Mouse (Mus musculus): ENCODE results near the gene Kcnmb2. TPM values are rescaled to one million over a fixed set of nuclear protein-coding genes. Genes with fewer than 3 reads are reported as not detected.

Gene Kcnmb2
- polyA plus RNA-seq, 1 experiment from 2014 or later, result 3.7 TPM

DNA sequence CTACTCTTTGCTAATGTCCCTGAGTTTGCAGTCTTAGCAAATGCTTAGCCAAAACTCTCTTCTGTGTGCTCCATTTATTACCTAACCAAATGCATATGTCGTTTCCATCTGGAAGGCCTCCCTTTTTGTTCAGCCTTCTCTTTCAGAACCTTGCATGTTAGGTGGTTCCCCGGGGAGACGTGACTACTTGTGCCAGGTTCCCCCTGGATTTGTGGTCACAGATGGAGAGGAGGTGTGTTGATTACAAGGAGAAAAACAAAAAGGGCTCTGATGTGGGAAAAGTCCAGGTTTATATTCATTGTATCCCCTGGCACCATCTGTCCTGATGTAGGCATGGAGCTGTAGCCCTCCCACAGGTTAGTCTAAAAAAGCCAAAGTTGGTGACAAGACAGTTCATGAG is 141.5 kb downstream of the Kcnmb2 start:
- Histone ChIP-seq H3K9me3 (replicated peaks; ENCODE audit: control insufficient read depth, low read length) (no peaks in the 10 kb centered on the region), H3K4me1 (ENCODE audit: control insufficient read depth, insufficient read depth, low read length) (no peaks in the 10 kb centered on the region), H3K27me3 (replicated peaks; ENCODE audit: control insufficient read depth, insufficient read depth, low read length) (no peaks in the 10 kb centered on the region), H3K27ac (ENCODE audit: low read depth, low read length) (no peak overlapping the region), H3K4me2 (ENCODE audit: low read length) (no peak overlapping the region), H3K4me3 (ENCODE audit: low read depth, low read length) (no peak overlapping the region), H3K9ac (ENCODE audit: low read length) (no peak overlapping the region), H3K36me3 (ENCODE audit: control insufficient read depth, insufficient read depth, low read length) (no peaks in the 10 kb centered on the region)
- ATAC-seq (no peak), DNase-seq (ENCODE audit: low spot score) (peak; percentile 19)
- whole genome bisulfite sequencing, result 56% methylated on average over 3 of the region's 3 CpGs

DNA sequence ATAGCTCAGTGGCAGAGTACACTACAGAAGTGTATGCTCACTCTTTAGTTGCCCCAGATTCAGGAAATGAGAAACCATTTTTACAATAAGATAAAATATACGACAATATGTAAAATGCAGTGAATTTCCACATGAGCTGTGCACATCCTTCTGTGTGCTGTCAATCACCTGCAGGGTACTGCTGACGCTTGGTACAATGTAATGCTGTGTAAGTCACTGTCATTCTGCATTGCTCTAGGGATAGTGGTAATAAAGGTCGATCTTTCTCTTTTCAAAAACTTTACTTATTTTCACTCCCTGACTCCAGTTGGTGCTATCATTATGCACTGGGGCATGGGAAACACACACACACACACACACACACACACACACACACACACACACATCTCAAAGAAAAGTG is 146.5 kb downstream of the Kcnmb2 start:
- 84% methylated on average over 3 of the region's 3 CpGs for WGBS
- no peak for DNase-seq (ENCODE audit: low spot score)
- H3K4me2 ChIP-seq (ENCODE audit: low read length), result no peak overlapping the region
- no peak overlapping the region for H3K27ac ChIP-seq (ENCODE audit: low read depth, low read length)
- H3K36me3 ChIP-seq (ENCODE audit: control insufficient read depth, insufficient read depth, low read length), result no peaks in the 10 kb centered on the region
- ATAC-seq, result no peak
- no peaks in the 10 kb centered on the region for H3K9me3 ChIP-seq (replicated peaks; ENCODE audit: control insufficient read depth, low read length)
- H3K4me3 ChIP-seq (ENCODE audit: low read depth, low read length), result no peak overlapping the region
- H3K27me3 ChIP-seq (replicated peaks; ENCODE audit: control insufficient read depth, insufficient read depth, low read length), result no peaks in the 10 kb centered on the region
- H3K9ac ChIP-seq (ENCODE audit: low read length), result no peak overlapping the region
- H3K4me1 ChIP-seq (ENCODE audit: control insufficient read depth, insufficient read depth, low read length), result no peaks in the 10 kb centered on the region

DNA sequence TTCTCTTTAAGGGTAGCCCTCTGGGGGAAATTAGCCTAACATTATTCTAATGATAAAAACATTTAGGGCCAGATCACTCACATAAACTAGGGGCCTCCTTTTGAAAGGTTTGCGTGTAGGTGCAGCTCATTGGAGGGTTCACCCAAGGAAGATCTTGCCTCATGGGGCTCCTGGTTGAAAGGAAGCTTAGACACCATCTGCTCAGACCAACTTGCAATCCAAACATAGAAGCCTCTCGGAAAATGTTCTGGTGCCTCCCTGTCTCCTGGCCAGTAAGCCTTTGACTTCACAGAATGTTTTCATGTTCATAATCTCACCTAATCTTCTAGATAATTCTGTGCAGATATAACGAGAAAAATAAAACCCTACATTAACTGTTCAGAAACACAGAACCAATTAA is 150.3 kb downstream of the Kcnmb2 start:
- Histone ChIP-seq H3K9me3 (replicated peaks; ENCODE audit: control insufficient read depth, low read length) (no peaks in the 10 kb centered on the region), H3K27me3 (replicated peaks; ENCODE audit: control insufficient read depth, insufficient read depth, low read length) (no peaks in the 10 kb centered on the region), H3K4me2 (ENCODE audit: low read length) (no peak overlapping the region), H3K4me1 (ENCODE audit: control insufficient read depth, insufficient read depth, low read length) (no peaks in the 10 kb centered on the region), H3K36me3 (ENCODE audit: control insufficient read depth, insufficient read depth, low read length) (no peaks in the 10 kb centered on the region), H3K4me3 (ENCODE audit: low read depth, low read length) (no peak overlapping the region), H3K27ac (ENCODE audit: low read depth, low read length) (no peak overlapping the region), H3K9ac (ENCODE audit: low read length) (no peak overlapping the region)
- ATAC-seq, result no peak
- WGBS, result 79% methylated on average over 3 of the region's 3 CpGs
- no peak for DNase-seq (ENCODE audit: low spot score)

DNA sequence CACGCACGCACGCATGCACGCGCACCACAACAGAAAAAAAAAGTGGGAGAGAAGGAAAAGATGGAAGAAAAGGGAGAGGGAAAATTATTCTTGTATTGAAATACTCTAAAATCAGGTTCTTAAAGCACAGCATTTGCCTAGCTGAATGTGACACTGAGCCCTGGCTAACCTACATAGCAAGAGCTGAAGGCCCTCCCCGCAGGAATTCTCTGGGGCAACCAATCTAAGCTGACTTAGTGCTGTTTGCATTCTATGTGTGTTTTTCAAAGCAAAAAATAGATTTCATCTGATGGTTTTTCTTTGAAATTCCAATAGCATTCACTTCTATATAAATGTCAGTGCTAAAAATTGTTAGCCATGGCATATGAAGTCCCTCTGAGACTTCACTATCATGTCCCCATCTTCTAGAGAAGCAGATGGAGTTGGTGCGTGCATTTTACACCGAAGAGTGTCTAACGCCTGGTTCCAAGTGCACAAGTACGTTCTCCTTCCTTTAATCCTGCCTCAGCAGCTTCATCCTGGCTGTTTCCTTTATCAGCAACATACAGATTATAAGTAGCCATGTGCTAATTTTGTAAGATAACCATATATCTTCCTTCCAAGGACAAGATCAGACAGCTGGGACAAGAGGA is 151.4 kb downstream of the Kcnmb2 start:
- no peaks in the 10 kb centered on the region for H3K36me3 ChIP-seq (ENCODE audit: control insufficient read depth, insufficient read depth, low read length)
- no peaks in the 10 kb centered on the region for H3K4me1 ChIP-seq (ENCODE audit: control insufficient read depth, insufficient read depth, low read length)
- WGBS, result 93% methylated on average over 10 of the region's 10 CpGs
- ATAC-seq, result no peak
- no peaks in the 10 kb centered on the region for H3K9me3 ChIP-seq (replicated peaks; ENCODE audit: control insufficient read depth, low read length)
- H3K27me3 ChIP-seq (replicated peaks; ENCODE audit: control insufficient read depth, insufficient read depth, low read length), result no peaks in the 10 kb centered on the region
- DNase-seq (ENCODE audit: low spot score), result no peak
- no peak overlapping the region for H3K9ac ChIP-seq (ENCODE audit: low read length)
- no peak overlapping the region for H3K27ac ChIP-seq (ENCODE audit: low read depth, low read length)
- no peak overlapping the region for H3K4me3 ChIP-seq (ENCODE audit: low read depth, low read length)
- no peak overlapping the region for H3K4me2 ChIP-seq (ENCODE audit: low read length)

DNA sequence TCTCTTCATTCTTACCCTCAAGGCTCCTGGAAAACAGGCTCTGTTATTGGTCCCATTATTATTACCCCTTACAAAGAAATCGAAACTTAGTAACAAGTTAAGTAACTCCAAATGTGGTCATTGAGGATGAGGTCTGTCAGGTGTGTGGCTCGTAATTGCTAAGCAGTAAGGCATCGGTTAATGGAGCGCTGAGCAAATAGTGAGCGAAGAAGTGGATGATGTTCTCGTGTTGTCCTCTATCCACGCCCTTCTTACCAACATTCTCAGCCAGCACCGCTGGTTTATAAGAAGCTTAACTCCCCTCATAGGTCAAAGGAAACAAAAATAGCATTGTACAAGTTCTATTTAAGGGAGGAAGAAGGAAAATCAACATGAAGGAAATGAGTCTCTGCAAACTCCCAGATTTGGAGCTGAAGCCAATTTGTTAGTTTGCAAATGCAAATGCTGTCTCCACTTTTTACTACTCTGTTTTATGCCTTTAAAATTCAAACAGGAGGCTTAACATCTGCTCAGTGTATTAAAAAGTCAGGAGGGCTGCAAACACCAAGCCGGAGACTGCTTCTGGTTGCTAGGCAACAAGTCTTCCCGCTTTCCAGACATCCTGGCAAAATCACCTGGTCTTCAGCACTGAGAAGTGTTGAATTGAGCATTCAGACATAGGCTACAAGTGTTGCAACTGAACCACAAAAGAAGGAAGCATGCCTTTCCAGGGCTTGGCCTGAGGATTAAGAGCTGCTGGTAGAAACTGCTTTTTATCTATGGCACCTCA is 157.8 kb downstream of the Kcnmb2 start:
- no peak overlapping the region for H3K27ac ChIP-seq (ENCODE audit: low read depth, low read length)
- 49% methylated on average over 10 of the region's 10 CpGs for WGBS
- ATAC-seq (peak; percentile 80), DNase-seq (ENCODE audit: low spot score) (peak; percentile 74)
- no peak overlapping the region for H3K4me2 ChIP-seq (ENCODE audit: low read length)
- no peak overlapping the region for H3K4me3 ChIP-seq (ENCODE audit: low read depth, low read length)
- no peaks in the 10 kb centered on the region for H3K27me3 ChIP-seq (replicated peaks; ENCODE audit: control insufficient read depth, insufficient read depth, low read length)
- H3K4me1 ChIP-seq (ENCODE audit: control insufficient read depth, insufficient read depth, low read length), result peaks cover 3% of the 10 kb centered on the region; the same call in 1 of the 2 replicates
- no peaks in the 10 kb centered on the region for H3K9me3 ChIP-seq (replicated peaks; ENCODE audit: control insufficient read depth, low read length)
- H3K36me3 ChIP-seq (ENCODE audit: control insufficient read depth, insufficient read depth, low read length), result no peaks in the 10 kb centered on the region
- H3K9ac ChIP-seq (ENCODE audit: low read length), result no peak overlapping the region

DNA sequence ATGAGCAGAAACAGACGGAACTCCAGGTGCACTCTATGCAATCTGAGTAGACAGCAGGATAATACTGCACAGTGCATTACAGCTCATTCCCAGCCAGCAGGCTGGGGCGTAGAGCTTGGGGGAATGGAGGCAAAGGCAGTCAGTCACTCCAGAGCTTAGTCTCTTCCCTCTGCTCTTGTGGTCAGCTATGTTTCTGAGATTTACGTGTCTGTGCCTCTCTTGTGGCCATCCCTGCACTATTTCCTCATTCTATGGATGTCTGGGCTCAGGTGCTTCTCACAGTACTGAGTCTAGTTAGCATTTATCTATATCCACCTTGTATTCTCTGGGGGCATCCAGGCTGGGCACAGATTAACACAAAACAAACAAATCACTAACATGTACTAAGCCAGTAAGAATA is 160.4 kb downstream of the Kcnmb2 start:
- no peak overlapping the region for H3K27ac ChIP-seq (ENCODE audit: low read depth, low read length)
- H3K9ac ChIP-seq (ENCODE audit: low read length), result no peak overlapping the region
- no peaks in the 10 kb centered on the region for H3K36me3 ChIP-seq (ENCODE audit: control insufficient read depth, insufficient read depth, low read length)
- H3K9me3 ChIP-seq (replicated peaks; ENCODE audit: control insufficient read depth, low read length), result no peaks in the 10 kb centered on the region
- DNase-seq (ENCODE audit: low spot score) (no peak), ATAC-seq (no peak)
- no peaks in the 10 kb centered on the region for H3K27me3 ChIP-seq (replicated peaks; ENCODE audit: control insufficient read depth, insufficient read depth, low read length)
- H3K4me3 ChIP-seq (ENCODE audit: low read depth, low read length), result no peak overlapping the region
- H3K4me2 ChIP-seq (ENCODE audit: low read length), result no peak overlapping the region
- WGBS, result 87% methylated on average over 3 of the region's 3 CpGs
- peaks cover 9% of the 10 kb centered on the region; the same call in 1 of the 2 replicates for H3K4me1 ChIP-seq (ENCODE audit: control insufficient read depth, insufficient read depth, low read length)

DNA sequence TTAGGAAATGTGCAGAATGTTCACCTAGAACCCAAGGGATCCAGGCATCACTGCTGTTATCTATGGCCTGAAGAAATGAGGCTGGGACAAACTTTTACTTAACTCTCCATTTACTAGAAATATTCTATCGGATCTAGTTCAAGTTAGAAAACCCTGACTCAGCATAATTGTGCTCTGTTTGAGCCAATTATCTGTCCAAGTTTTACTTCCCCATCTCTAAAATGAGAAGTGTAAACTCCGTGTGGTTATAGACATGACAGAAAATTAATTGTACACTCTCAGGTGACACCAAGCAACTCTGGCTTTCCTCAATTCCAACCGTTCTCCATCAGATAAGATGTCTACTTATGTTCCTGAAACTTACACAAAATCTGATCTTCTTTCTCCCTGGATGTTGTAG is 161.0 kb downstream of the Kcnmb2 start:
- Histone ChIP-seq H3K4me1 (ENCODE audit: control insufficient read depth, insufficient read depth, low read length) (peaks cover 9% of the 10 kb centered on the region; the same call in 1 of the 2 replicates), H3K27ac (ENCODE audit: low read depth, low read length) (no peak overlapping the region), H3K4me2 (ENCODE audit: low read length) (no peak overlapping the region), H3K9ac (ENCODE audit: low read length) (no peak overlapping the region), H3K27me3 (replicated peaks; ENCODE audit: control insufficient read depth, insufficient read depth, low read length) (no peaks in the 10 kb centered on the region), H3K4me3 (ENCODE audit: low read depth, low read length) (no peak overlapping the region), H3K9me3 (replicated peaks; ENCODE audit: control insufficient read depth, low read length) (no peaks in the 10 kb centered on the region), H3K36me3 (ENCODE audit: control insufficient read depth, insufficient read depth, low read length) (no peaks in the 10 kb centered on the region)
- ATAC-seq (no peak), DNase-seq (ENCODE audit: low spot score) (no peak)
- 91% methylated on average over 3 of the region's 3 CpGs for WGBS

DNA sequence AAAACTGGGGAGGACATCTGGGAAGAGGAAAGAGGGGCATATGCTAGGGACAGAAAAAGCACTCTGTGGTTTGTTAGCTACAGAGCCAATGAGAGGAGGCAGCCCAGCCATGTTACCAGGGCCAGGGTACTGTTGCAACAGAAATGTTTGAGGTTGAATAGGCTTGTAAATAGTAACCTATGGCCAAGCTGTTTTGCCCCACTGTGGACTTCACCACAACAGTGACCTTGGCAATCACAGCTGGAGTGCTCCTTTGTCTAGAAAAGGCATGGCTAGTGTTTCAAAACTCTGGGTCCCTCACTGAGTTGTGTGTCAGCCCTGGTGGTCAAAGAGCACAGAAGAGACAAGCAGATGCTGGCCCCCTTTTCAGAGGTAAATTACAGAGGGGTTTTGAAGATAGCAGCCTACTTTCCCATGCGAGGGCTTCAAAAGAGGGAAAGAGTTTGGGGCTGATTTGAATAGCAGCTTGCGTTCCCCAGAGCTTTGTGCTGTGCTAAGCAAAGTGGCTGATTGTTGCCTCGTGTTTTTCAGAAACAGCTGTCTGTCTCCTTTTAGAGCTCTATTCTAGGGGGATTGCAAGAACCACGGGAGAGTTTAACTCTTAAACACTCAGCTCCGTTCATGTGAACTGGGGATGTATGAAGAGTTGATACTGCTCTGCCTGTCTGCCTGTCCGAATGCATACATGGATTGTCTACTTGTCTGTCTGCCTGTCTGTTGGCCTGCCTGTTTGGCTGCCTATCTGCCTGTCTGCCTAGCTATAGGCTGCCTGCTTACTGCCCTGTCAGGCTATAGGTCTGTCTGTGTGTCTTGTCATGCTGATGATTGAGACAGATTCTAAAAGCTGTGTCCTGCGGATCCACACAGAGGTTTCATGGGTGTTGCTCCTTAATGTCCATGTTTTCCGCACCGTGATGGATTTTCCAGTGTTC is 165.0 kb downstream of the Kcnmb2 start:
- Histone ChIP-seq H3K9ac (ENCODE audit: low read length) (no peak overlapping the region), H3K27me3 (replicated peaks; ENCODE audit: control insufficient read depth, insufficient read depth, low read length) (no peaks in the 10 kb centered on the region), H3K9me3 (replicated peaks; ENCODE audit: control insufficient read depth, low read length) (no peaks in the 10 kb centered on the region), H3K27ac (ENCODE audit: low read depth, low read length) (peak overlapping the region; percentile 49), H3K4me1 (ENCODE audit: control insufficient read depth, insufficient read depth, low read length) (peaks cover 6% of the 10 kb centered on the region; the same call in 1 of the 2 replicates), H3K4me2 (ENCODE audit: low read length) (no peak overlapping the region), H3K36me3 (ENCODE audit: control insufficient read depth, insufficient read depth, low read length) (no peaks in the 10 kb centered on the region), H3K4me3 (ENCODE audit: low read depth, low read length) (no peak overlapping the region)
- ATAC-seq (peak; percentile 79), DNase-seq (ENCODE audit: low spot score) (peak; percentile 74)
- 28% methylated on average over 9 of the region's 9 CpGs for WGBS

Data from forebrain, embryonic 14.5 days (tissue).